ENCODE assay signal across 8 mouse cellular contexts in genomic region chr2:76001392-76001791, GRCm38 (mm10). TPM values are rescaled to one million over a fixed set of nuclear protein-coding genes. Genes with fewer than 3 reads are reported as not detected.
DNase-seq lines count a peak whose midpoint lies in the region; ATAC-seq and TF ChIP-seq lines count a peak whose summit lies in the region.

No protein-coding gene starts in this region.

- H3K27ac ChIP-seq in bone marrow, adult 2 months (ENCODE audit: control insufficient read depth, insufficient read depth, low read depth, low read length, poor library complexity): no peak overlapping the region

- peak; percentile 82 for ATAC-seq in frontal cortex, adult (ENCODE audit: low TSS enrichment)

- H3K4me3 ChIP-seq in bone marrow, adult 2 months (replicated peaks; ENCODE audit: control insufficient read depth, low read depth, low read length): no peak overlapping the region

- no peaks in the 10 kb centered on the region for H3K4me1 ChIP-seq in bone marrow, adult 2 months (ENCODE audit: control insufficient read depth, insufficient read depth, low read length)

- peak; percentile 85 for TF ChIP-seq CTCF in bone marrow, adult 2 months (IDR thresholded peaks at IDR 0.05; ENCODE audit: control insufficient read depth, insufficient read depth, low read length)

- TF ChIP-seq POLR2A in bone marrow, adult 2 months (IDR thresholded peaks at IDR 0.05; ENCODE audit: borderline replicate concordance, control insufficient read depth, low read depth, low read length): no peak

- 21% methylated on average over 8 of the region's 8 CpGs for WGBS in bone marrow, adult 2 months

- DNase-seq in frontal cortex, postnatal 14 days (ENCODE audit: low spot score in 2 of 2): no peak
- DNase-seq in CD4-positive helper T cell, adult 2 months (ENCODE audit: low read depth, low spot score): peak; percentile 60
- DNase-seq in gastrocnemius, adult 18-20 months (ENCODE audit: low spot score): peak; percentile 42
- peak; percentile 85 to 92 for DNase-seq in kidney, postnatal 25 days
- DNase-seq in lung, postnatal 4 days: peak; percentile 57 to 75
- DNase-seq in testis, postnatal 10 days (ENCODE audit: low spot score): peak; percentile 81

RNA-seq across cellular contexts. Expression of gene Ttc30a1, which starts 19.6 kb away (rescaled TPM):
- polyA plus RNA-seq in bone marrow, adult 2 months (2011; ENCODE audit: insufficient read depth, insufficient read length, low replicate concordance, missing spikeins): 0.52 and 0.57 TPM in 2 replicates
- 1 to 10 TPM; 1.4 to 1.5 TPM for total RNA-seq in gastrocnemius, adult 18-20 months (2021)

RNA-seq across cellular contexts. Expression of gene Ttc30a2, which starts 23.4 kb away (rescaled TPM):
- not detected in 2 replicates for polyA plus RNA-seq in bone marrow, adult 2 months (2011; ENCODE audit: insufficient read depth, insufficient read length, low replicate concordance, missing spikeins)
- under 1 TPM; 0.19 to 0.23 TPM for total RNA-seq in gastrocnemius, adult 18-20 months (2021)

Comparison
In these comparisons a context has a peak if more than half of its experiments do, and no peak if none do; other contexts are left out.
1. DNase-seq: peak in CD4-positive helper T cell, adult 2 months (single experiment), gastrocnemius, adult 18-20 months (single experiment), kidney, postnatal 25 days (2 of 2), lung, postnatal 4 days (2 of 2) and testis, postnatal 10 days (single experiment); none in frontal cortex, postnatal 14 days (0 of 2).